Mouse (Mus musculus) layer of hippocampus, postnatal 25 days (tissue): ENCODE results near the gene 9630041A04Rik. TPM values are rescaled to one million over a fixed set of nuclear protein-coding genes. Genes with fewer than 3 reads are reported as not detected.

Experiments
- DNase-seq, 2 experiments: peaks; one replicate each; pipeline ENCODE4 v3.0.0; 2022; ENCODE audit warnings: mixed read lengths in 2 of 2, low spot score in 1 of 2; ENCODE audit errors: extremely low spot score in 1 of 2
- total RNA-seq, 2 experiments: library from RNA; stranded (reverse); gene quantifications; 2 replicates each; pipeline ENCODE4 v1.2.3; 2021

9630041A04Rik gene
- total RNA-seq, 2 experiments from 2014 or later: not detected

DNA sequence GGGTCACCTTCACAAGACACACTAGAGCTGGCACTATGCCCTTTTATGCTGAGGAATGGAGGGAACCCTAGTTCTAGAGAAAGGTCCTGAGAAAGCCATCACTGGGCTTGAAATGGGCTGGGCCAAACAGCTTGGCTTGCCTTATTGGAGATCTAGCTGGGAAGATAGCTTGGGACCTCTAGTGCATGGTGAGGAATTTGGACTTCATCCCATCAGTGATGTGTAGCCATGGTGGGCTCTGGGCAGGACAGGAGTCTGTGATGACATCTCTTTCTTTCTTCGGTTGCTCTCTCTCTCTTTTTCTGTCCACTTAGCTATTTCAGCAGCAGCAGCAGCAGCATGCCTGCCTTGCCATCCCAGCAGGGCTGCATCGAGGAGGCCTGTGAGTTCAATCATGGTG lies 53.4 kb downstream of the 9630041A04Rik start:
- no peak for DNase-seq

GRCm38 (mm10) chr9:101918771-101919170 lies 57.1 kb downstream of the 9630041A04Rik start:
- no peak for DNase-seq

GRCm38 (mm10) chr9:101919324-101919723 lies 57.7 kb downstream of the 9630041A04Rik start:
- no peak for DNase-seq

DNA sequence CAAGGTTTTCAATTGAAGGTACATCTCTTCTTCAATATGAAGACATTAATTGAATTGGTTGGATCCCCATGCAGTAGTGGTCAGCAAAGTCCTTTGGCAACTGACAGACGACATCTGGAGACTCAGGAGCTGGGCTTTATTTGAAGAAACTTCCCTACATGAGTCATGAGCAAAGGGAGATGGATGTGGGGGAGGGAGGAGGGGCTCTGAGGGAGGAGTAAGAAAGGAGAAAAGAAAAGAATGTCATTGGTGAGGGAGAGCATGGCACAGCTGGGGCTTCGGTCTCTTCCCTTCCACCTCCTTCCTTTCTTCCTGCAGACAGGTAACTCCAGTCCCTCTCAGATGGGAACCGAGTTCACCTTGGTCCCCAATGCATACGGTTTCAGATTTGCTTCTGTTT lies 61.2 kb downstream of the 9630041A04Rik start:
- DNase-seq: no peak

- no peak for DNase-seq
Observed at GRCm38 (mm10) chr9:101924829-101925228, 63.2 kb downstream of the 9630041A04Rik start.

DNA sequence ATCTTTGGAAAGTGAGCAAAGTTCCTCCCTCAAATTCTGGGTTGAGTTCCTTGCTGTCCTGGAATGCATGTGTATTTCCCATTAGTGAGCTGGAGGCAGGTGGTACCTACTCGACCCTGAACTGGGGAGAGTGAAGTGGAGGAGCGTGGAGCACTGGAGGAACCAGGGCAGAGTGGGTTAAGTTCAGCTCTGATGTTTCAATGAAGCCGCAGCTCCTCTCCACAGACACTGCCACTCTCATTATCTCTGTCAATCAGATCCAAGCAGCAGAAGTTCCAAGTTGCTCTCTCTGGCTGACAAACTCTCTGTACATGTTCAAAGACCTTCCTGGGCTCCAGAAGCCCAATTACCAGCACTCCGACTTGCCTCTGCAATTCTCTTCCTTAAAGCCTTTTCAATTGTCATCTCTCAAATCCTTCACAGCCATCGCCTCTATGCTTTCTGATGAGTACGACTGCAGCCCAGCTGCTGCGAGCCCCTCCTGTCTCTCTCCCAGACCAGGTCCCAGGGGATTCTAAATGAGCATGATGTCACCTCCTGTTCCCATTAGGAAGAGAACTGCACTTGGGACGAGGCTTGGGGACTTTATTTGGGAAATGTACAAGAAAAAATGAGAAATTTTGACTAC lies 72.4 kb downstream of the 9630041A04Rik start:
- no peak for DNase-seq

DNA sequence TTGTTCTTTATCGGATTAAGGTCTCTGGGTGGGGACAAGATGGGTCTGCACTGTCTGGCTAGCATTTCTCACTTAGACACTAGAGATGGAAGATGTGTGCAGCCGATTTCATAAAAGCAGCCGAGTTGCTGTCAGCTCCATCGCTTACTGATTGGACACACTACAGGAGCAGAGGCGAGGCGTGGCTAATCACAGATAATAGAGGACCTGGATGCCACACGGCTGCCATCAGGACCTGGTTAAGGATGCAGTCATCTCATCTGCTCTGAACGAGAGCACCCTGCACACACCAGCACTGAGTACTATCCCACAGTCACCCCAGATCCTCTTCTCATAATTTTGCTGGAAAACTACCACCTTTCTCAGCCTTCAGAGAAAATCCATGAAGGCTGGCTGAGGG lies 73.2 kb downstream of the 9630041A04Rik start:
- no peak for DNase-seq

GRCm38 (mm10) chr9:101938066-101938465 lies 76.4 kb downstream of the 9630041A04Rik start:
- no peak for DNase-seq

DNA sequence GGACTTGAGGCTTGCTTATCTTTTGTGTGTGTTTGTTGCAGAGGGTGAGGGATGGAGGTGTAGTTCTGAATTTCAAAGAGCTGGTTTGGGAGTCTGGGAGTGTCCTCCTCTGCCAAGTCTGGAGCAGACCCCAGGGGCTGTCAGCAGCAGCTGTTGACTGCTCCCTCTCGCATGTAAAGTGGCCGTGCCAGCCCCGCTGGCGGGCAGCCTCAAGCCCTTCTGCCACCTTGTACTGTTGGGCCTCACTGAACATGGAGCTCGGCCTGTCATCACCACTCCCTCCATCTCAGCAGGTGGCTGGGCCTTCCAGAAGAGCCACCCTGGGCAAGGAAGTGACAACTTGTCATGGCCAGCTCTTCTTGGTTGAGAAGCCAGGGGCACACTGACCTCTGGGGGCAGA lies 77.4 kb downstream of the 9630041A04Rik start:
- DNase-seq: no peak

GRCm38 (mm10) chr9:101940182-101940581 lies 78.5 kb downstream of the 9630041A04Rik start:
- DNase-seq: no peak

DNA sequence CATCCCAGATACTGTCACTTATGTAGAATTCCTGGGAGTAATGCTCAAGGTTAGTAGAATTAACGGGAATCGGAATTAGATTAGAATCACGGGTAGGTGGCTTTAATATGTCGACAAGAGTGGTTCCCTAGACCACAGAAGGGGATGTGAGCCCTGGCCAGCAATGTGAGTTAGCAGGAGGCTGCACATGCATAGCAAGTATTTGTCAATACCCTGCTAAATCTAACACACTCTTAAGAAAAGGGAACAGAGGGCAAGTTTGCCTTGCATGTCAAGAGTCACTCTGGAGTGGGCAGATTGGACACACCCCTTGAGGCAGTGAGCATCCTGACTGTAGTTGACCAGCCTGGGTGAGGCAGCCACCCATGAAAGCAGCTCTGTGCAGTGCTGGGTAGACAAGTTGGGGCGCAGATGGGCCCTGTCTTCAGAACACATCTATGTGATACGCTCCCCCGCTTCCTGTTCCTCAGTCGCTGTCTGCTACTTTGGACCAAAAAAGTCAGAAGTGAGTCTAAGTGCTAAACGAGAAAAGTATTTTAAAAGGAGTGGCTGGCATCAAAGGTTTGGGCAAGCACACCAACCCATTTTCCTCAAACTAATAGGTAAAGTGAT lies 80.5 kb downstream of the 9630041A04Rik start:
- no peak for DNase-seq

DNA sequence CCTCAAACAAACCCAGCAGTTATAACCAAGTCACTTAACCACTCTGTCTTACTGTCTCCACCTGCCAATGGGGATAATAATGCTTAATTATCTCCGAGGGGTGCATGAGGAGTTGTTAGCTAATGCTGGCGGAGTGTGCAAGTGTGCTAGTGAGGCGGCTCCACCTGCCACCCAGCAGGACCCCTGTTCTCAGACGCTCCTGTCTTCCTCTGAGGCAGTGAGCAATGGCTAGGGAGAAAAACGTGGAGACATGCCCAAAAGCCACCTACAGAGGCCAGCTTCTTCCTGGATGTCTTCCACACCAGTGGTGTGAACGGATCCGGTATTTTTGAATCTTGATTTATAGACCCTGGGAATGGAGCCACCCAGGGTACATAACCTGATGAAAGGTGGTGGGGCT lies 83.7 kb downstream of the 9630041A04Rik start:
- no peak for DNase-seq

DNA sequence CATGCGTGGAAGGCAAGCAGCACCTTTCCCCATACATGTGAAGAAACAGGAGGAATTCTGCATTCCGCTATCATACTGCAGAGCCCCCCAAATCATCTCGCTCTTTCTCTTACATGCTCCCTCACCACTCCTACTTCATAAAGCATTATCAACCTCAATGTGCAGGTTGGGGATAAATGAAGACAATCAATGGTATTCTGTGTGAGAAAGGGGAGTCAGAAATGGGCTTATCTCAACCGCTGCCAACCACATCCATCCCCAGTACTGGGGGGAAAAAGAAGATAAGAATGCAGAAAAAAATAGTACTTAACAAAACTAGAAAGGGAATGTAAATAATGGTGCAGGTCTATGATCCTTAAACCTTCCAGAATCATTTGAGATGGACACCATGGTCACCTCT lies 84.2 kb downstream of the 9630041A04Rik start:
- DNase-seq: no peak

DNA sequence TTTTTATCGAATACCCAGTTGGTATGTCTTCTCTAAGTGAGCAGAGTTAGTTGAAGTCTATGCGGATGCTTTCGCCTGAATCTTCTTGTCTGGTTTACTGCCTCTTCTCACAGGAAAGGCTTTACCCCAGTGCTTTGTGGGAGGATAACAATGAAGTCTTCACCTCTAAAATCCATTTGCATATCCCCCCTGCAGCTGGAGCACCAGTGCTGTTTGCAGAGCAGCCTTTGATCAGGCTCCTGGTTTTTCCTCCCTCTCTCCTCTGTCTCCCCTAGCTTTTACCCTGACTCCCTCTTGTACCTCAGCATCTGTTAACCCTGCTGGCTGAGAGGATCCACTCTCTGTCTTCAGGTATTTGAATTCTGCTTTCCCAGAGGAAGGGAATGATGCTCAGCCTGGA lies 88.5 kb downstream of the 9630041A04Rik start:
- no peak for DNase-seq

DNA sequence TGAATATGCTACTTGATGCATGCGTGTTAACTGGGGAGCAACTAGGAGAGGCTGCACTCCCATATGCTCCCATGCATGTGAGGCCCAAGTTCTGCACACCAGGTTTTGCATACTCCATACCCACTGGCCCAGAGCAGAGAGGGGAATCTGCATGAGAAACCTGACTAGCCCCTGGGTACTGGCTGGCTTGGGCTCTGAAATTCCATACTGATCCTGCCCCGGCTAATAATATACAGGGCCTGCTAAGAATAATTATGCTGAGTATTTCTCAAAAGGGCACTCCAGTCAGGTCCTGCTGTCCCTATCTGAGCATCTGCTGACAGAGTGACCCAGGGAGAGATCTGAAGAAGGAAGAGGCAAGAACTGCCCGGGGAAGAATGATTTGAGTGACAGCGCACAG lies 92.9 kb downstream of the 9630041A04Rik start:
- no peak for DNase-seq

DNA sequence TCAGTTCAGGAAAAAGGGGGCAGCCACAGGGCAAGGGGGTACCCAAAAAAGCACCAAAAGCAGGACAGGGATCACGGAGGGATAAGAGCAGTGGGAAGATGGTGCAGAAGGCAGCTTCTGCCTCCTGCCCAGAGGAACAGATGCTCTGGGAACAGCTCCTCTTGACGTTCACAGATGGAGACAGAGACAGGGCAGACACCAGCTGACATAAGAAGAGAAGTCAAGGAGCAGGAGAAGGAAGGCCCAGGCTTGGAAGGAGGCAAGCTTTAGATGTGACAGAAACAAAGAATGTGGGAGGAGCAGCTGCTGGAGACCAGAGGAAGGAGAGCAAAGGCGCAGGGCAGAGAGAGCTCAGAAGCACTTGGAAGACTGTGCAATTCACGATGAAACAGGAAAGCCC lies 94.6 kb downstream of the 9630041A04Rik start:
- no peak for DNase-seq

DNA sequence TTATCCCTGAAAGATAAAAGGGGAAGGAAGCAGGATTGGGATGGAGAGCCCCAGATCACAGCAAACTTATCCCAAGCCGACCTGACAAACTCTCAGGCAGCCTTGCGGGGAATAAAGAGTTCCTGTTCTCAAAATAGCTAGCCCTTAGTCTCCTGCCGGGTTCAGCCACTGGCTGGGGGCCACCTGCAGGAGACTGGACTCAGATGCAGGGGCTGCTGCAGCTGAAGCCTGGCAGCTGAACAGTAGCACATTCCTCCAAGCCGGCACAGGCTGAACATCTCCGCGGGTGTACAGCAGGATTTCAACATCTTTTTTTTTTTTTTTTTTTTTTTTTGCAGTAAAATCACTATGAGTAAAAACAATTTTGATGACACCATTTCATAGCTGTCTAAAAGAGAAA lies 110.2 kb downstream of the 9630041A04Rik start:
- no peak for DNase-seq

GRCm38 (mm10) chr9:101972314-101972713 lies 110.7 kb downstream of the 9630041A04Rik start:
- DNase-seq: no peak

GRCm38 (mm10) chr9:101976884-101977465 lies 115.3 kb downstream of the 9630041A04Rik start:
- DNase-seq: no peak

DNA sequence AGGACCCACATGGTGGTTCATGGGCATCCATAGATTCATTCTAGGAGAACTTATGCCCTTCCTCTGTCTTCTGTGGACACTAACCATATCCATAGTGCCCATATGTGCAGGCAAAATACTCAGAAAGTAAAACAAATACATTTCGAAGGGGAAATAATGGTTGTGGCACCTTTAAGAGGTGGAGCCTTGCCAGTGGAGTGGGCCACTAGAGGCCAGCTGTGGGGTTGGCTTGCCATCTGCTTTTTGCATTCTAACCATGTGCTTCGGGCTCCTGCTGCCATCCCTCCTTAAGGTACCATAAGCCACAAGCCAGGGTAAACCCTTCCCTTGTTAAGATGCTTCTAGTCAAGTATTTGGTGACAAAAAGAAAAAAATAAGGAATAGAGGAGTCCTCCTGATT lies 119.5 kb downstream of the 9630041A04Rik start:
- DNase-seq: no peak

- DNase-seq: no peak
Observed at GRCm38 (mm10) chr9:101982378-101982777, 120.7 kb downstream of the 9630041A04Rik start.

GRCm38 (mm10) chr9:101986910-101987309 lies 125.3 kb downstream of the 9630041A04Rik start:
- DNase-seq: no peak
